Mouse (Mus musculus) embryonic facial prominence, embryonic 12.5 days (tissue): ENCODE measurements around the gene Pdzrn3. TPM values are rescaled to one million over a fixed set of nuclear protein-coding genes. Genes with fewer than 3 reads are reported as not detected.

Source experiments
- ATAC-seq: fragments of 200-750 bp; cut with Nextera tagmentation; 2 replicates; pipeline ENCODE4 v1.8.0; 2017; ENCODE audit not compliant: insufficient number of reproducible peaks, insufficient read depth, low FRiP score, low TSS enrichment
- H3K27ac ChIP-seq: fragments of 300-500 bp; sonication (generic); 2 replicates; pipeline ENCODE4 v1.5.1; 2016; ENCODE audit warnings: mild to moderate bottlenecking
- H3K27me3 ChIP-seq: fragments of 300-500 bp; sonication (generic); 2 replicates; pipeline ENCODE4 v1.6.1; 2016; ENCODE audit warnings: mild to moderate bottlenecking, moderate library complexity
- H3K36me3 ChIP-seq: fragments of 300-500 bp; sonication (generic); 2 replicates; pipeline ENCODE4 v1.6.1; 2016; ENCODE audit warnings: mild to moderate bottlenecking
- H3K4me1 ChIP-seq: fragments of 300-500 bp; sonication (generic); 2 replicates; pipeline ENCODE4 v1.6.1; 2016
- H3K4me2 ChIP-seq: fragments of 300-500 bp; sonication (generic); replicated peaks from 2 replicates; pipeline ENCODE4 v1.6.1; 2016; ENCODE audit warnings: mild to moderate bottlenecking, moderate library complexity
- H3K4me3 ChIP-seq: fragments of 300-500 bp; sonication (generic); 2 replicates; pipeline ENCODE4 v1.5.1; 2016; ENCODE audit warnings: mild to moderate bottlenecking
- H3K9ac ChIP-seq: fragments of 300-500 bp; sonication (generic); 2 replicates; pipeline ENCODE4 v1.6.1; 2016; ENCODE audit warnings: mild to moderate bottlenecking, moderate library complexity
- H3K9me3 ChIP-seq: fragments of 300-500 bp; sonication (generic); 2 replicates; pipeline ENCODE4 v1.6.1; 2016; ENCODE audit warnings: mild to moderate bottlenecking, moderate library complexity
- WGBS: fragments of 180-500 bp; shearing (Covaris S2); methylation state at CpG from one replicate; pipeline ENCODE4 v1.1.7; 2016; 5-methylcytosine and 5-hydroxymethylcytosine counted together
- polyA plus RNA-seq: library from polyadenylated mRNA; unstranded; fragments of >200 nt; fragmentation: Nextera tagmentation; extraction: Ambion mirVana; gene quantifications from 2 replicates; pipeline ENCODE4 v1.2.1, GENCODE M21; 2016

The Pdzrn3 gene
- polyA plus RNA-seq, 1 experiment from 2014 or later, result 17.3 TPM

DNA sequence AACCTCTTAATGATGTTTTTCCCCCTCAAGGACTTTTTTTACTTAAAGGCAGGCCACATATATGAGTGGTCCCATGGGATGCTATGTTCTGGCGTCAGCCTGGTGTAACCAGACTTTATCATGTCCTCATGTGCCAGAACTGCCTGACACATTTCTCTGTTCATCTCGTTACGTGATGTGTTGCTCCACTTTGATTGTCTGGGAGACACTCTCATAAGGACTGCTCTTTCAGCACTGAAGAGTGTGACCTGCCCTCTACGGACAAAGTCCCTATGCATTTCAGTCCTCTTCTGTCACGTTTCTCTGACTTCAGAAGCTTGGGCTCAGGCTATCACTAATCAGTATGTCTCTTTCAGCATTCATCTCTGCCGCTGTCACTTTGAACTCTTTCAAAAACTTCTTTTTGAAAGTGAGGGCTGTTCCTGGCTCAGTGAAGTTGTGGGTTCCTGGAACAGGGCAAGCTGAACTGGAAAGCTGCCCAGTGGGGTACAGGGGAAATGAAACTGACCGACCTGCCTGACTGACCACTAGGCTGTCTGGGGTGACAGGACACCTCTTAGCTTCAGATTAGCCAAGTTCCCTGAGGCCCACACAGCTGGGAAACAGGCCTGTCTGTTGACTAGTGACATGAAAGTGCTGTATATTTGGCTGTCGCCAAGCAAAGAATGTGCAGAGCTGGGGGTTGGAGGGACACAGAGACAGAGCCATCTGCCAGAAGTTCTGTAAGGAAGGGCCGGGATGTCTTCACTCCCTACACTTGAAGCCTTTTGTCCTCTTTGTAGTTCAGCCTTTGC is 10.7 kb downstream of the Pdzrn3 start:
- no peak for ATAC-seq
- no peaks in the 10 kb centered on the region for H3K9me3 ChIP-seq
- H3K4me3 ChIP-seq, result no peak overlapping the region
- peaks cover 71% of the 10 kb centered on the region for H3K4me1 ChIP-seq
- WGBS, result 53% methylated on average over 9 of the region's 9 CpGs
- no peaks in the 10 kb centered on the region for H3K27me3 ChIP-seq
- no peak overlapping the region for H3K9ac ChIP-seq
- no peak overlapping the region for H3K27ac ChIP-seq
- 0 out of 2 replicates have a peak, but pooled peaks cover 1% of the 10 kb centered on the region for H3K36me3 ChIP-seq
- H3K4me2 ChIP-seq, result no peak overlapping the region

DNA sequence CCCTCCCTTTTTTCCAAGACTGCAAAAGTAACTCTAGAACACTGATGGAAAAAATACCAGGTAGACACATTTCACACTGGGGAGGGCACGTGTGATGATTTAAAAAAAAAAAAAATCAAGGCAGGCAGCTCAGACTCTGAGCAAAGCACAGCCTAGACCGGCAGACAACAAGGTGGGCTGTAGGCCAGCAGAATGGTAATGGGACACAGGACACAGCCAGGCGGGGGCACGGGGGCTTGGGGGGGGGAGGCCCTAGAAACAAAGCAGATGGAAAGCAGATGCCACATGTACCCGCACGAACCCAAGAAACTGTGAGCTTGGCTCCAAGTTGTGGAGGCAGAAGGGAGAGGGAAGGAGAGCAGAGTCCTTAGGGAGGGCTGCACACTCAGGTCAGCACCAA is 11.9 kb downstream of the Pdzrn3 start:
- Histone ChIP-seq H3K4me3 (no peak overlapping the region), H3K4me1 (peaks cover 67% of the 10 kb centered on the region), H3K9me3 (no peaks in the 10 kb centered on the region), H3K27me3 (no peaks in the 10 kb centered on the region), H3K36me3 (peaks cover 14% of the 10 kb centered on the region), H3K4me2 (no peak overlapping the region), H3K27ac (peak overlapping the region; percentile 30; the same call in 1 of the 2 replicates), H3K9ac (no peak overlapping the region)
- WGBS, result 29% methylated on average over 6 of the region's 6 CpGs
- ATAC-seq, result no peak

DNA sequence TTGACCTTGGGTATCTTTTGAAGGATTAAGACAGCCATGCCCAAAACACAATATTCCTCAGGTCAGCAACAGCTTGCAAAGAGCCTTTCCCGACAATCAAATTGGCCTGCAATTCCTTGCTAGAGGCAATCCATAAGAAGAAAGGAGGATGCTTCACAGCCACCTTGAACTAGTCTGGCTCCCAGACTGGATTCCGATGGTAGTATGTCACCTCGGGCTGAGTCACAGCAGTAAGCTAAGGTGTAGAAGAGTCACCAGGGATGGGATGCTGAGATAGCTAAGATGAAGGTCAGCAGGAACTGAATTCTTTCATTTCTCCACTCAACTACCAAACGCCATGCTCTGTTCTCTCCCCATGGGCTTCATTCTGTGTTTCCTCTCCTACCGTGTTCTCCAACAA is 13.8 kb downstream of the Pdzrn3 start:
- Histone ChIP-seq H3K36me3 (peaks cover 14% of the 10 kb centered on the region), H3K9me3 (no peaks in the 10 kb centered on the region), H3K27ac (no peak overlapping the region), H3K4me3 (no peak overlapping the region), H3K27me3 (no peaks in the 10 kb centered on the region), H3K4me2 (no peak overlapping the region), H3K4me1 (peaks cover 70% of the 10 kb centered on the region), H3K9ac (no peak overlapping the region)
- WGBS, result 83% methylated on average over 5 of the region's 5 CpGs
- ATAC-seq, result no peak

DNA sequence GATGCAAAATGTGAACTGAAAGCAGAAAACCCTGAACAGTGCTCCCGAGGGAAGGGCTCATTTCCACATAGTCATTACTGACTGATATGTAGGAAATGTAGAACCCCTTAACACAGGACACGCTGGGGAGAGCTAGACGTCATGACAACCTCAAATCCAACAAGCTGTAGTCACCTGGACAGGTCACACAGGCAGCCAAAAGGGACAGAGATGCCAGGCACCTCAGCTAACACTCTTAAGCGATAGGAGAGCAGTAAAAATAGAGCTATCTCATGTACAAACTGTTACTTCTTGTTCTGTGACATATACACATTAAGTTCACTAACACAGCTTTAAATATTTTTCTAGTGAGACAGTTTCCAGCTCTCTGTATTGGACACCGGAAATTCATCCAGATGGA is 15.0 kb downstream of the Pdzrn3 start:
- Histone ChIP-seq H3K36me3 (peaks cover 14% of the 10 kb centered on the region), H3K4me1 (peaks cover 68% of the 10 kb centered on the region), H3K4me2 (no peak overlapping the region), H3K27me3 (no peaks in the 10 kb centered on the region), H3K9me3 (no peaks in the 10 kb centered on the region), H3K9ac (no peak overlapping the region), H3K27ac (no peak overlapping the region), H3K4me3 (no peak overlapping the region)
- 70% methylated on average over 5 of the region's 5 CpGs for WGBS
- ATAC-seq, result no peak

- Histone ChIP-seq H3K36me3 (peaks cover 14% of the 10 kb centered on the region), H3K4me1 (peaks cover 63% of the 10 kb centered on the region), H3K9me3 (no peaks in the 10 kb centered on the region), H3K4me3 (no peak overlapping the region), H3K4me2 (no peak overlapping the region), H3K9ac (no peak overlapping the region), H3K27me3 (no peaks in the 10 kb centered on the region), H3K27ac (no peak overlapping the region)
- no peak for ATAC-seq
- 54% methylated on average over 4 of the region's 4 CpGs for WGBS
Measured at GRCm38 (mm10) chr6:101362268-101362667, 15.4 kb downstream of the Pdzrn3 start.

DNA sequence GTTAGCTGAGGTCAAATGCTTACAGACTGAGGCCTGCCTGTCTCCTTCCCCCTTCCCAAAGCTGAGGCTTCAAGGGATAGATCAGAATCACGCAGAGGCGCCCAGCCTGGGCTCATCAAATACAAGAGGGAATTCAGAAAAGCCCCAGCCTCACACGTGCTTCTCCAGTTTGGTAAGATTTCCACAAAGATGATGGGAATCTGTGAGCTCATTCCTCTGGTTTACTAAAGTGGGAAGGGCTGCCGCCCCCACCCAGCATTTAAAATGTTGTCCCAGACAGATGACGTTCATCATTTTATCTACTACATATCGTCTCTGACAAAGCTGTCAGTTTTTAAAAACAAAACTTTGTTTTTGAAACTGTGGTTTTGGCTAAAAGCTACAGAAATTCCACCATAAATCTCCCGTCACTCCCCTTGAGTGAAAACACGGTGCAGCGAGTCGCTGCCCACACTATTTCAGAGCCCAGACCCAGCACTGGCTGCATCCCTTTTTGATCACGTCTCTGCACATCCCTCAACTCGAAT is 17.4 kb downstream of the Pdzrn3 start:
- Histone ChIP-seq H3K4me3 (no peak overlapping the region), H3K4me2 (no peak overlapping the region), H3K9ac (no peak overlapping the region), H3K4me1 (peaks cover 56% of the 10 kb centered on the region), H3K9me3 (no peaks in the 10 kb centered on the region), H3K27me3 (no peaks in the 10 kb centered on the region), H3K27ac (0 out of 2 replicates have a peak overlapping the region, but pooled peaks have one; percentile 37), H3K36me3 (peaks cover 14% of the 10 kb centered on the region)
- ATAC-seq, result no peak
- 48% methylated on average over 12 of the region's 12 CpGs for WGBS

DNA sequence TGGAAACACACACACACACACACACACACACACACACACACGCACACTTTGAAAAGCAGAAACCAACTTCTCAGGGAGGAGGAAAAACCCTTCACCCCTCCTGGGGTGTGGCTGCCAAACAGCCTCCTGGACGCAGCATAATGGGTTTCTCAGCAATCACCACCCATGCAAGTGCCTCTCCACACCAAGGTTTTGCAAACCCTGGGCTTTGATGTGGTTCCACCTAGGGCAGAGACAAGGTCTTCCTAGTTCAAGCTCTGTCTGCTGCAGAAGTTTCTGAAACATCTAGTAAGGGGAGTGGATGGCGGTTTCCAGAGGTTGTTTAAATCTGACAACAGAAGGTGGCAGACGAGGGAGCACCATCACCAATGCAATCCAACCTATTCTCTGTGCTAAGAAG is 18.1 kb downstream of the Pdzrn3 start:
- WGBS, result 65% methylated on average over 4 of the region's 4 CpGs
- no peaks in the 10 kb centered on the region for H3K9me3 ChIP-seq
- H3K36me3 ChIP-seq, result peaks cover 14% of the 10 kb centered on the region
- no peak overlapping the region for H3K4me3 ChIP-seq
- H3K4me2 ChIP-seq, result no peak overlapping the region
- ATAC-seq, result no peak
- no peaks in the 10 kb centered on the region for H3K27me3 ChIP-seq
- no peak overlapping the region for H3K9ac ChIP-seq
- H3K27ac ChIP-seq, result peak overlapping the region; percentile 37; the same call in 1 of the 2 replicates
- peaks cover 58% of the 10 kb centered on the region for H3K4me1 ChIP-seq

- no peaks in the 10 kb centered on the region for H3K9me3 ChIP-seq
- ATAC-seq, result no peak
- H3K4me1 ChIP-seq, result peaks cover 59% of the 10 kb centered on the region
- WGBS, result 52% methylated on average over 1 of the region's 1 CpGs
- H3K36me3 ChIP-seq, result peaks cover 4% of the 10 kb centered on the region; the same call in 1 of the 2 replicates
- H3K27me3 ChIP-seq, result no peaks in the 10 kb centered on the region
- H3K9ac ChIP-seq, result no peak overlapping the region
- H3K4me3 ChIP-seq, result no peak overlapping the region
- 0 out of 2 replicates have a peak overlapping the region, but pooled peaks have one; percentile 4 for H3K27ac ChIP-seq
- no peak overlapping the region for H3K4me2 ChIP-seq
Measured at GRCm38 (mm10) chr6:101354887-101355286, 22.8 kb downstream of the Pdzrn3 start.

- Histone ChIP-seq H3K4me3 (no peak overlapping the region), H3K4me1 (peaks cover 55% of the 10 kb centered on the region), H3K4me2 (no peak overlapping the region), H3K27me3 (no peaks in the 10 kb centered on the region), H3K9ac (no peak overlapping the region), H3K27ac (0 out of 2 replicates have a peak overlapping the region, but pooled peaks have one; percentile 4), H3K36me3 (peaks cover 4% of the 10 kb centered on the region; the same call in 1 of the 2 replicates), H3K9me3 (no peaks in the 10 kb centered on the region)
- 0 out of 2 replicates have a peak, but pooled peaks have one; percentile 29 for ATAC-seq
- WGBS, result 53% methylated on average over 8 of the region's 8 CpGs
Measured at GRCm38 (mm10) chr6:101354230-101354881, 23.3 kb downstream of the Pdzrn3 start.

DNA sequence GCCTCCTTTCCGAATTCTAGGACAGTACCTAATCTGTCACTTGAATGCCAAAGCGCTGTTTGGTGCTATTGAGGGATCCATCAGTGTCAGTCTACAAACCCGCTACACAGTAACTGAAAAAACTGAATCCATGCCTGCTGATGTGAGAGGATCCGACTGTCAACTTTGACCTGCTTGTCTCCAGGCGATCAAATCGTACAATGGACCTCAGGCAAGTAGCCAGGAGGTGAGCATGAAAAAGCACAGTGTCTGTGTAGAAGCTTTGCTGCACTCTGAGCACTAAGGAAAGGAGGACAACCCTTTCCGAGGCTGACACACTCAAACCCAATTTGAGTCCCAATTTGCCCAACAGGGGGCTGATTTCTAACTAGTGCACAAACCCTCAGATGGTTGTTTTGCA is 24.0 kb downstream of the Pdzrn3 start:
- H3K4me2 ChIP-seq, result no peak overlapping the region
- no peak for ATAC-seq
- H3K9ac ChIP-seq, result no peak overlapping the region
- H3K4me3 ChIP-seq, result no peak overlapping the region
- H3K27ac ChIP-seq, result no peak overlapping the region
- 0 out of 2 replicates have a peak, but pooled peaks cover 4% of the 10 kb centered on the region for H3K36me3 ChIP-seq
- H3K27me3 ChIP-seq, result no peaks in the 10 kb centered on the region
- H3K4me1 ChIP-seq, result peaks cover 55% of the 10 kb centered on the region
- WGBS, result 65% methylated on average over 7 of the region's 7 CpGs
- no peaks in the 10 kb centered on the region for H3K9me3 ChIP-seq

GRCm38 (mm10) chr6:101352626-101353025 is 25.1 kb downstream of the Pdzrn3 start:
- no peaks in the 10 kb centered on the region for H3K9me3 ChIP-seq
- H3K4me1 ChIP-seq, result peaks cover 51% of the 10 kb centered on the region
- no peak overlapping the region for H3K9ac ChIP-seq
- H3K4me3 ChIP-seq, result no peak overlapping the region
- H3K27me3 ChIP-seq, result no peaks in the 10 kb centered on the region
- WGBS, result 81% methylated on average over 10 of the region's 10 CpGs
- ATAC-seq, result no peak
- no peak overlapping the region for H3K4me2 ChIP-seq
- no peak overlapping the region for H3K27ac ChIP-seq
- 0 out of 2 replicates have a peak, but pooled peaks cover 4% of the 10 kb centered on the region for H3K36me3 ChIP-seq
